Mouse (Mus musculus): Measurements from ENCODE around the gene Pde8a. TPM values are rescaled to one million over a fixed set of nuclear protein-coding genes. Genes with fewer than 3 reads are reported as not detected.
A peak's percentile ranks its signal among the peaks of the same experiment; 100 is the strongest.

Pde8a gene
- polyA plus RNA-seq, 1 experiment = 30.6 TPM

- H3K27ac ChIP-seq (ENCODE audit: insufficient read depth, low read length) = no peak overlapping the region
- no peaks in the 10 kb centered on the region for H3K4me1 ChIP-seq (ENCODE audit: control insufficient read depth, insufficient read depth, low read length)
- H3K4me3 ChIP-seq (ENCODE audit: insufficient read depth, low read length) = no peak overlapping the region
- no peak for TF ChIP-seq POLR2A (IDR thresholded peaks at IDR 0.05; ENCODE audit: low read depth, low read length)
- no peak for TF ChIP-seq CTCF (IDR thresholded peaks at IDR 0.05; ENCODE audit: borderline replicate concordance, insufficient read depth, low read length)
These were observed 113.5 kb downstream of the Pde8a start for GRCm38 (mm10) chr7:81326859-81327258.

DNA sequence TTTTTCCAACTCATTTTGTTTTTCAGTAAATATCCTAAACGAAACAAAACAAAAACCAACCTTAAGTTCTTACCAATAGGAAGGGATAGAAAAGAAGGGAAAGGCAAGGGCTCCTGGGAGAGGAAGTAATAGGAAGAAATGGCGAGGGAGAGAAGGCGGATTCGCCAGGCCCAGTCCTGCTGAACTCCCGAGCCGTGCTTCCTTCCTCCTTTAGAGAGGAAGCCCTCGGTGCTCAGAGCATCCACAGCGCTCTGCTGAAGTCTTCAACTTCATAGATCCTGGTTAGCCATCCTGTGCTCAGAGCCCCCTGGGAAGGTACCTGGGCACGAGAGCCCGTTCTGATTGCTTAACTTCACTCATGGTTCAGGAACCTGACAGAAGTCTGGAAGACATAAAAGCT lies 114.3 kb downstream of the Pde8a start:
- Histone ChIP-seq H3K4me1 (ENCODE audit: control insufficient read depth, insufficient read depth, low read length) (no peaks in the 10 kb centered on the region), H3K4me3 (ENCODE audit: insufficient read depth, low read length) (no peak overlapping the region), H3K27ac (ENCODE audit: insufficient read depth, low read length) (no peak overlapping the region)
- no peak for TF ChIP-seq POLR2A (IDR thresholded peaks at IDR 0.05; ENCODE audit: low read depth, low read length)
- TF ChIP-seq CTCF (IDR thresholded peaks at IDR 0.05; ENCODE audit: borderline replicate concordance, insufficient read depth, low read length) = no peak

GRCm38 (mm10) chr7:81330767-81331166 lies 117.4 kb downstream of the Pde8a start:
- Histone ChIP-seq H3K4me3 (ENCODE audit: insufficient read depth, low read length) (no peak overlapping the region), H3K27ac (ENCODE audit: insufficient read depth, low read length) (no peak overlapping the region), H3K4me1 (ENCODE audit: control insufficient read depth, insufficient read depth, low read length) (no peaks in the 10 kb centered on the region)
- no peak for TF ChIP-seq CTCF (IDR thresholded peaks at IDR 0.05; ENCODE audit: borderline replicate concordance, insufficient read depth, low read length)
- no peak for TF ChIP-seq POLR2A (IDR thresholded peaks at IDR 0.05; ENCODE audit: low read depth, low read length)

GRCm38 (mm10) chr7:81331851-81332250 lies 118.5 kb downstream of the Pde8a start:
- no peak for TF ChIP-seq CTCF (IDR thresholded peaks at IDR 0.05; ENCODE audit: borderline replicate concordance, insufficient read depth, low read length)
- TF ChIP-seq POLR2A (IDR thresholded peaks at IDR 0.05; ENCODE audit: low read depth, low read length) = no peak
- Histone ChIP-seq H3K27ac (ENCODE audit: insufficient read depth, low read length) (no peak overlapping the region), H3K4me3 (ENCODE audit: insufficient read depth, low read length) (no peak overlapping the region), H3K4me1 (ENCODE audit: control insufficient read depth, insufficient read depth, low read length) (no peaks in the 10 kb centered on the region)

DNA sequence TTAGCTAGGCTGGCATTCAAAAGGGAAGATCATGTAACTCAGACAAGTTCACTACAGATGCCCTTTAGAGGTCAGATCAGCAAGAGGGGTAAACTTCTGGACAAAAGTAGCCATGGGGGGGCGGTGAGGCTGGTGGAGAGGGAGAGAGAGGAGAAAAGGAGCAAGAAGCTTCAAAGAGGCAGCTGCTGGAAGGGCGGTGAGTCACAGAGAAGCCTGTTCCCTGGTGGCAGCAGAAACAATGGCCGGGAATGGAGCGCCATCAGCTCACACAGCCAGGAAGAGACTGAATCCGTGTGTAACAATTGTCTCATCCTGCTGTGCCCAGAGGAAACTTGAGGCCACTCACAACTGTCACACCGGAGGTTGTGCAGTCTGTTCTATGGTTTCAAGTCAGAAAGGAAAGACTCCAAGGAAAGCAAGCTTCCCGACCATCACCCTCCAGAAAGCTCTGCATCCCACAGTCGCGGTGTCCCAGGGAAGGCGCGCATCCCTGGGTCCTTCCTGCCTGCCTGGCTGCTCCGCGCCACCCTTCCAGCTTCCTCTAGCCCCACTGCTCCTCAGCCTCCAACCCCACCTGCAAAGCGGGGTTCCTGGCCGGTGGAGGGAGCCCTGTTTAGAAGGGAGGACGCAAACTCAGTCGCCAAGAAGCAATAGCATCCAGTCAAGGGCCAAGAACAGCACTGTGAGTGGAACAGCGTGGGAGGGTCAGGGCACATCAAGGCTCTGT lies 122.5 kb downstream of the Pde8a start:
- TF ChIP-seq CTCF (IDR thresholded peaks at IDR 0.05; ENCODE audit: borderline replicate concordance, insufficient read depth, low read length) (no peak), POLR2A (IDR thresholded peaks at IDR 0.05; ENCODE audit: low read depth, low read length) (no peak)
- no peak overlapping the region for H3K4me3 ChIP-seq (ENCODE audit: insufficient read depth, low read length)
- H3K4me1 ChIP-seq (ENCODE audit: control insufficient read depth, insufficient read depth, low read length) = no peaks in the 10 kb centered on the region
- H3K27ac ChIP-seq (ENCODE audit: insufficient read depth, low read length) = no peak overlapping the region

DNA sequence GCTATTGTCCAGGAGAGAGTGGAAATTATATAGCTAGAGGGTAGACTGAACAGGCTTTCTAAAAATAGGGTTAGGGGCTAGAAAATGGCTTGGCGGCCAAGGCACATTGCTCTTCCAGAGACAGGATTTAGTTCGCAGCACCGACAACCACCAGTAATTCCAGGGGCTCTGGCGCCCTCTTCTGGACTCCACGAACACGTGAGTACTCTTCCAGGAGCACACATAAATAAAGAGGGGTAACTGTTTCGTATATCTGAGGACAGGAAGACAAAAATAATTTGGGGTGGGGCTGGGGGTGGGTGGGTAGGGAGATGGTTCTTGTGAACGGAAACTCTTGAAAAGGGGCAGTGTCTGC lies 123.0 kb downstream of the Pde8a start:
- no peak overlapping the region for H3K27ac ChIP-seq (ENCODE audit: insufficient read depth, low read length)
- H3K4me1 ChIP-seq (ENCODE audit: control insufficient read depth, insufficient read depth, low read length) = no peaks in the 10 kb centered on the region
- no peak overlapping the region for H3K4me3 ChIP-seq (ENCODE audit: insufficient read depth, low read length)
- no peak for TF ChIP-seq POLR2A (IDR thresholded peaks at IDR 0.05; ENCODE audit: low read depth, low read length)
- TF ChIP-seq CTCF (IDR thresholded peaks at IDR 0.05; ENCODE audit: borderline replicate concordance, insufficient read depth, low read length) = peak; percentile 43; the same call in 1 of the 2 replicates

- TF ChIP-seq CTCF (IDR thresholded peaks at IDR 0.05; ENCODE audit: borderline replicate concordance, insufficient read depth, low read length) = no peak
- TF ChIP-seq POLR2A (IDR thresholded peaks at IDR 0.05; ENCODE audit: low read depth, low read length) = no peak
- Histone ChIP-seq H3K4me3 (ENCODE audit: insufficient read depth, low read length) (no peak overlapping the region), H3K4me1 (ENCODE audit: control insufficient read depth, insufficient read depth, low read length) (peaks cover 7% of the 10 kb centered on the region), H3K27ac (ENCODE audit: insufficient read depth, low read length) (no peak overlapping the region)
These were observed 124.6 kb downstream of the Pde8a start for GRCm38 (mm10) chr7:81337785-81338521.

- TF ChIP-seq POLR2A (IDR thresholded peaks at IDR 0.05; ENCODE audit: low read depth, low read length) (no peak), CTCF (IDR thresholded peaks at IDR 0.05; ENCODE audit: borderline replicate concordance, insufficient read depth, low read length) (no peak)
- Histone ChIP-seq H3K4me1 (ENCODE audit: control insufficient read depth, insufficient read depth, low read length) (peaks cover 8% of the 10 kb centered on the region), H3K4me3 (ENCODE audit: insufficient read depth, low read length) (no peak overlapping the region), H3K27ac (ENCODE audit: insufficient read depth, low read length) (no peak overlapping the region)
These were observed 125.1 kb downstream of the Pde8a start for GRCm38 (mm10) chr7:81338522-81338873.

DNA sequence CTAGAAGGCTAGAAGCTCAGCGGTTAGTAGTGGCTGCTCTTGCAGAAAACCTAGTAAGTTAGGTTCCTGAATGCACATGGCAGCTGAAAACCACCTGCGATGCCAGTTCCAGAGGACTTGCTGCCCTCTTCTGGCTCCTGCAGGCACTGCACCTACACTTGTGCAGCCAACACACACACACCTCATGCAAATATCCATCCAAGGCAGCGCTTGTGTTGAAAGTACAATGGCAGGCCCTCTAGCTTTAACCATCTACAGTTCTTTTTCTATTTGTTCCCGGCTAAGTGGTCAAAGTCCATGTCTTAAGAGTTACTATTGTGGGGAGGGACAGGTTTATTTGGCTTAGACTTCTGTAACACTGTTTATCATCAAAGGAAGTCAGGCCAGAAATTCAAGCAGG lies 126.4 kb downstream of the Pde8a start:
- H3K27ac ChIP-seq (ENCODE audit: insufficient read depth, low read length) = no peak overlapping the region
- no peak overlapping the region for H3K4me3 ChIP-seq (ENCODE audit: insufficient read depth, low read length)
- peaks cover 8% of the 10 kb centered on the region for H3K4me1 ChIP-seq (ENCODE audit: control insufficient read depth, insufficient read depth, low read length)
- TF ChIP-seq POLR2A (IDR thresholded peaks at IDR 0.05; ENCODE audit: low read depth, low read length) = no peak
- peak; percentile 87 for TF ChIP-seq CTCF (IDR thresholded peaks at IDR 0.05; ENCODE audit: borderline replicate concordance, insufficient read depth, low read length)

DNA sequence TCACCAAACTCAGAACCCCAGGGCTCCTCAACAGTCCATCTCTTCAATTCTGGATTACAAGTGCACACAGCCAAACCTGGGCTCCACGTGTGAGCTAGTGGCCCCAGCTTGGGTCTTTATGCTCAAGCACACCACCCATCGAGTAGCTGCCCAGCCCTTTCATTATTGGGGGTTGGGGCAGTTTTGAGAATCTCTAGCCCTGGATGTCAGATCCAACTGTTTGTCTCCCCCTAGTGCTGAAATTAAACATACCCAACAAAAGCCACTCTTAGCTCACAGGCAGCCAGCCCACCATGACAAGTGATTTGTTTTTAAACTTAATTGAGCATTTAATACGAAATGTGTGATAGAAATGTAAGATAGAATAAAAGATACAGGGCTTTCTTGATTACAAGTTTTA lies 128.2 kb downstream of the Pde8a start:
- no peak for TF ChIP-seq CTCF (IDR thresholded peaks at IDR 0.05; ENCODE audit: borderline replicate concordance, insufficient read depth, low read length)
- TF ChIP-seq POLR2A (IDR thresholded peaks at IDR 0.05; ENCODE audit: low read depth, low read length) = no peak
- Histone ChIP-seq H3K27ac (ENCODE audit: insufficient read depth, low read length) (no peak overlapping the region), H3K4me3 (ENCODE audit: insufficient read depth, low read length) (no peak overlapping the region), H3K4me1 (ENCODE audit: control insufficient read depth, insufficient read depth, low read length) (peaks cover 8% of the 10 kb centered on the region)
